Mouse (Mus musculus): ENCODE results near the gene Chmp1a. TPM values are rescaled to one million over a fixed set of nuclear protein-coding genes. Genes with fewer than 3 reads are reported as not detected.
A peak's percentile ranks its signal among the peaks of the same experiment; 100 is the strongest.
"Not testable (repeated sequence)": the region's sequence is repeated elsewhere in the genome, so short reads cannot be mapped to it uniquely, and the experiment has no call there.

The Chmp1a gene
- polyA plus RNA-seq (2016; fragmentation: Nextera tagmentation; extraction: Ambion mirVana) = 160 and 166 TPM in 2 replicates

DNA sequence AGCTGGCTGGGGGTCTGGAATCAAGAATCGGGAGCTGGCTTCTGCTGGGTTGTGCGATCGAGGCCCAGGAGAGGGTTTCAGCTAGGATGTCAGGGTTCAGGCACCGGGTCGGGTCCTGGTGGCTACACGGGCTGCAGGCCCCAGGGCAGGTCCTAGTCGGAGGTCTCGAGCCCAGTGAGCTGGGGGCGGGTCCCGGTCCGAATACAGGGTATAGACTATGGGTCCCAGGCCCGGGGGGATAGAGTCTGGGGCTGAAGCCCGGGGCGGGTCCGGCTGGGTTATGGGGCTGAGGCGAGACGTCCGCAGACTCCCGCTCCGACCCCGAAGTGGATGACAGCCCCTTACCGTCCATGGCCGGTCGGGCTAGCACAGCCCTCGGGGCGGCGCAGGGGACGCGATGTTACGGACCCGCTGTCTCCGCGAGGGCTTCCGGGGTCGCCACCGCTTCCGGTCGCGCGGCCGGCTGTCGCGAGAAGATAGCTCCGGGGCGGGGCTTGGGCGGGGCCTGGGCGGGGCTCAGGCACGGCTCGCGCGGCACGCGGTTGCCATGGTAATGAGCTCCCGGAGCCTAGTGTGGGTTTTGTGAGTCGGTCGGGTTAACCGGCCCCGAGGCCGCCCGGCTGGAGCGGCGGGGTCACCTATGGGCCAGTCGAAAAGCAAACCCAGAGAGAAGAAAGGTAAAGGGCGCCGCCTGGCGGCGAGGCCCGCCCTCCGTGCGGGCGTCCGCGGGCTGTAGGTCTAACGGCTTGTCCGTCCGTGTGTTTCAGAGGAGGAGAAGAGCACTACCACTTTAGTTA, at the start of gene Chmp1a, which contains the start of gene Spata33:
TSS of gene Chmp1a (minus strand) at position 443 of the 797 bp plus-strand sequence.
TSS of gene Spata33 (plus strand) at position 512 of the 797 bp plus-strand sequence.
- WGBS = 1% methylated on average over 76 of the region's 76 CpGs
- peaks cover 23% of the 10 kb centered on the region for H3K4me1 ChIP-seq
- peak within 1 kb of the TSS; percentile 98 for H3K9ac ChIP-seq
- H3K27me3 ChIP-seq = no peaks in the 10 kb centered on the region
- no peaks in the 10 kb centered on the region for H3K9me3 ChIP-seq (replicated peaks)
- H3K36me3 ChIP-seq = peaks cover 36% of the 10 kb centered on the region
- H3K4me2 ChIP-seq (replicated peaks) = peak within 1 kb of the TSS; percentile 89
- H3K27ac ChIP-seq = peak within 1 kb of the TSS; percentile 50
- peak; percentile 95 for ATAC-seq (ENCODE audit: low FRiP score)
- peak within 1 kb of the TSS; percentile 93 for H3K4me3 ChIP-seq

DNA sequence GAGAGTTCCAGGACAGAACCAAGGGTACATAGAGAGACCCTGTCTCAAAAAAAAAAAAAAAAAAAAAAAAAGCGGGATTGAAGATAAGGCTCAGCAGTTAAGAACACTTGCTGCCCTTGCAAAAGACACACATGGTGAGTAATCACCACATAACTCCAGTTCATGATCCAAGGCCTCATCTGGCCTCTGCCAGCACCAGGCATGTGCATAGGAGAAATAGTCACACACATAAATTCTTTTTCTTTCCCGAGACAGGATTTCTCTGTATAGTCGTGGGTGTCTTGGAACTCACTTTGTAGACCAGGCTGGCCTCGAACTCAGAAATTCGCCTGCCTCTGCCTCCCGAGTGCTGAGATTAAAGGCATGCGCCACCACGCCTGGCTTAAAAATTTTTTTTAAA, 45.0 kb upstream of the Chmp1a start:
- not testable (repeated sequence) for ATAC-seq (ENCODE audit: low FRiP score); H3K9me3 ChIP-seq (replicated peaks); H3K9ac ChIP-seq; H3K27me3 ChIP-seq; H3K4me3 ChIP-seq; H3K4me2 ChIP-seq (replicated peaks); H3K27ac ChIP-seq
- H3K4me1 ChIP-seq = peaks cover 32% of the 10 kb centered on the region
- peaks cover 54% of the 10 kb centered on the region for H3K36me3 ChIP-seq
- 92% methylated on average over 7 of the region's 8 CpGs for WGBS

DNA sequence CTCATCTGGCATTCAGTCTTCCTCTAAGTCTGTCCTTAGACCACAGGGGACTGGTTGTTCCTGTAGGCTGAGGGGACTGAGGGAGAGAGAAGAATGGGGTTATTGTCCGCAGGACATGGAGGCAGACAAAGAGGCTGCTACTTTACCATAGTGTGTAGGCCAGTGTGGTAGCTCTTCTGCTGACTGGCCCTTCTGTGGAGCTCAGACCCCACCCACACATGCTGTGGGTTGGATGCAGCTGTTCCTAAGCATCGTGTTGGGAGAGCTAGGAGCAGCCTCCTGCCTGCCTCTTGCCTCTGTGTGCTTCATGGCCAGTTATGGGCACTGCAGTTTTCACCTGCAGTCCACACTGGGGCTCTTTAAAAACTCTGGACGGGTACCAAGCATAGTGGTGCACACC, 44.6 kb upstream of the Chmp1a start:
- no peak for ATAC-seq (ENCODE audit: low FRiP score)
- Histone ChIP-seq H3K4me2 (replicated peaks) (peak overlapping the region; percentile 98; the same call in 1 of the 2 replicates), H3K27me3 (no peaks in the 10 kb centered on the region), H3K27ac (peak overlapping the region; percentile 44; the same call in 1 of the 2 replicates), H3K36me3 (peaks cover 56% of the 10 kb centered on the region), H3K9me3 (replicated peaks) (no peaks in the 10 kb centered on the region), H3K9ac (0 out of 2 replicates have a peak overlapping the region, but pooled peaks have one; percentile 25), H3K4me3 (0 out of 2 replicates have a peak overlapping the region, but pooled peaks have one; percentile 7), H3K4me1 (peaks cover 36% of the 10 kb centered on the region)
- WGBS = 65% methylated on average over 3 of the region's 3 CpGs

DNA sequence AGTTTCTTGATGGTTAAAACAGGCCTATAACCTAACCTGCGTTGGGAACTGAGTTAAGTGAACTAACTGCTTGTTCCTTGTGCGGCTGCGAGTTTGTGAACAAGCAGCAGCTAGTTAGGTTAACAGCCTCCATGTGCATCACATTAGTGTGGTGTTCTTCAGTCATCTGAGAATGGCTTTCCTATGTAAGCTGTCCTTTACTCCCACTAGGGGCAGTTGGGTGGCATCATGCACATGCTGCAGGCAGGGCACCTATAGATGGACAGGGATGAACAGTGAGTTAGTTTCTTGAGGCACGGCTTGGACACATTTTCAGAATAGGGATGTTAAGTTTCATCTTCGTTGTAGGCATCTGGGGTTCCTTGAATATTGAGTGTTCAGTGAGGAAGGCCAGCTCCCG, 42.6 kb upstream of the Chmp1a start:
- Histone ChIP-seq H3K4me1 (peaks cover 36% of the 10 kb centered on the region), H3K4me2 (replicated peaks) (peak overlapping the region; percentile 98), H3K9me3 (replicated peaks) (no peaks in the 10 kb centered on the region), H3K27me3 (no peaks in the 10 kb centered on the region), H3K36me3 (peaks cover 58% of the 10 kb centered on the region), H3K27ac (no peak overlapping the region), H3K4me3 (peak overlapping the region; percentile 75), H3K9ac (peak overlapping the region; percentile 92)
- WGBS = 67% methylated on average over 6 of the region's 6 CpGs
- ATAC-seq (ENCODE audit: low FRiP score) = no peak

DNA sequence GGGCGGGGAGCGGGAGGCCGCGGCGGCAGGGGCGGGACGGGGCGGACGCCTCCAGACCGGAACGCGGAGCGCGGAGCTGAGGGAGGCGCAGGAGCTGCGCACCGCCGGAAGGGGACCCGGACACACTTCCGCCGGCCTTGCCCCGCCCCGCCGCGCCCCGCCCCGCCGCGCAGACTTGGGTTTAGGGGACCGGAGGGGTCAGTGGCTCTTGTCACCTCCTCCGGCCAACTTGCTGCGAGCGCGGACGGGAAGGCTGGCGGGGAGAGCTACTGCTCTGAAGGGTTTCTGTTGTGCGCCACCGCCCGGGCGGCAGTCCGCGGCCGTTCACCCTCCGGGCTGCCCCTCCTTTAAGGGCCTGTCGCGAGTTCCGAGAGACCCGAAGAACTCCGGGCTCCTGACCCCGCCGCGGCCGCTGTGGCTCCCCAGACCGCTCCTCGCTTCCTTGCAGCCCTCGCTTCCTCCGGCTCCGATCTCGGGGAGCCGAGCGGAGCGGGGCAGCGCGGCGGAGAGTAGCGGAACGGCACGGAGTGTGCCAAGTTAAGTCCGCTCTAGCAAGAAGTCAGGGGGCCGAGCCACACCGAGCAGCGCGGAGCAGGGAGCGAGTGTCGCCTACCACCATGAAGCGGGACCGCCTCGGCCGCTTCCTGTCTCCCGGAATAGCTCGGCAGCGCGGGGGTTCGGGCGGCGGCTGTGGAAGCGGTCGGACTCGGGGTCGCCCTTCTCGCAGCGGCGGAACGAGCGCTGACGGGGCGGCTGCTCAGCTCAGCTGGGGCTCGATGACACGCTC, 41.7 kb upstream of the Chmp1a start, which contains the start of the genes Zfp276 and Vps9d1:
TSS of gene Zfp276 (plus strand) at position 97 of the 787 bp plus-strand sequence.
TSS of gene Vps9d1 (minus strand) at position 250 of the 787 bp plus-strand sequence.
- H3K27ac ChIP-seq = peak within 1 kb of the TSS; percentile 82
- H3K36me3 ChIP-seq = peaks cover 58% of the 10 kb centered on the region
- peaks cover 36% of the 10 kb centered on the region for H3K4me1 ChIP-seq
- peak within 1 kb of the TSS; percentile 75 for H3K4me3 ChIP-seq
- peak; percentile 93 for ATAC-seq (ENCODE audit: low FRiP score)
- H3K9me3 ChIP-seq (replicated peaks) = no peaks in the 10 kb centered on the region
- under 1% methylated on average over 87 of the region's 99 CpGs for WGBS
- peak within 1 kb of the TSS; percentile 98 for H3K4me2 ChIP-seq (replicated peaks)
- H3K9ac ChIP-seq = peak within 1 kb of the TSS; percentile 92
- no peaks in the 10 kb centered on the region for H3K27me3 ChIP-seq

DNA sequence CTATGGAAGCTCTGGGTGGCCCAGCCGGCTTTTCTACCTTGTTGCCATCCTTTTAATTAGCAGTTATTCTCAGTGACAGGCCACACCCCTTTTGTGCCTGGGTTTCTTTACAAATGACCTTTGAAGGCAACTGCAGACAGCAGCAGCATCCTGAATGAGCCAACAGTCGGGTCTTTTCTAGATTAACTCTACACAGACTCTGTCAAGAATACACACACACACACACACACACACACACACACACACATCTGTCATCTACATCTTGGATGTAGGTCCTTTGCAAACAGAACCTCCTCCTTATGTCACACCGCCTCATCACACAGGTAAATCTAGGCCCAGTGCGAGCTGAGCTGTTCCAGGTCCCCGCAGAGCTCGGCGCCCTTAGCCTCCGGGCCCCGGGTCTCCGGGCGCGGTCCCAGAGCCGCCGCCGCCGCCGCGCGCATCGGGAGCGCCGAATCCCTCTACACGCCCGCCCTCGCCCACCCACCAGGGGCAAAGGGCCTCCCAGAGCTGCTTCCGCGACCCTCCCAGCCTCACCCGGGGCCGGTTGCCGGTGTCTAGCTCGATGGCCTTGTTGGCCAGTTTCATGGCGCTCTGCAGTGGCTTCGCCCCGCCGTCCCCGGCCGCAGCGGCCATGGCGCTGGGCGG, 41.0 kb upstream of the Chmp1a start:
- Histone ChIP-seq H3K27ac (peak overlapping the region; percentile 82), H3K27me3 (no peaks in the 10 kb centered on the region), H3K4me3 (peak overlapping the region; percentile 75), H3K9me3 (replicated peaks) (no peaks in the 10 kb centered on the region), H3K36me3 (peaks cover 58% of the 10 kb centered on the region), H3K4me1 (peaks cover 36% of the 10 kb centered on the region), H3K9ac (peak overlapping the region; percentile 92), H3K4me2 (replicated peaks) (peak overlapping the region; percentile 98)
- peak; percentile 70 for ATAC-seq (ENCODE audit: low FRiP score)
- WGBS = 2% methylated on average over 33 of the region's 40 CpGs

DNA sequence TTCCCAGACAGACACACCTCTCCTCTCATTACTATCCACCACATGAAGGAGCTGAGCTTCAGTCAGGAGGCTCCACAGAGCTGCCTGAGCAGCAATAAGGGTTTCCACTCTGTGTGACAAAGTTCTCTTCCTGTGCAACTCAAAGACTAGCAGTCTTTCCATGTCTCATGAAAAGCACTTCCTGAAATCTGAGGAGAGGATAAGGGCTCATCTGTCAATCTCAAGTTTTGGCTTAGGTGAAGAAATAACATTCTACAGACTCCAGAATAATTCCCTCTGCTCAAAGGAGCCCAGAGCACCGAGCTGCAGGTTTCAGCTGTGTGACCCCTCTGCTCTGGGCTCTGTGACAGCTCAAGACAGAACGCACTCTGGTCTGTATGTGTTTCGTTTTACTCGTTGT, 40.4 kb upstream of the Chmp1a start:
- peak overlapping the region; percentile 75 for H3K4me3 ChIP-seq
- H3K9ac ChIP-seq = peak overlapping the region; percentile 92
- no peaks in the 10 kb centered on the region for H3K9me3 ChIP-seq (replicated peaks)
- H3K27me3 ChIP-seq = no peaks in the 10 kb centered on the region
- ATAC-seq (ENCODE audit: low FRiP score) = no peak
- H3K4me1 ChIP-seq = peaks cover 36% of the 10 kb centered on the region
- WGBS = 64% methylated on average over 4 of the region's 4 CpGs
- peaks cover 58% of the 10 kb centered on the region for H3K36me3 ChIP-seq
- H3K4me2 ChIP-seq (replicated peaks) = peak overlapping the region; percentile 98
- peak overlapping the region; percentile 82; the same call in 1 of the 2 replicates for H3K27ac ChIP-seq

DNA sequence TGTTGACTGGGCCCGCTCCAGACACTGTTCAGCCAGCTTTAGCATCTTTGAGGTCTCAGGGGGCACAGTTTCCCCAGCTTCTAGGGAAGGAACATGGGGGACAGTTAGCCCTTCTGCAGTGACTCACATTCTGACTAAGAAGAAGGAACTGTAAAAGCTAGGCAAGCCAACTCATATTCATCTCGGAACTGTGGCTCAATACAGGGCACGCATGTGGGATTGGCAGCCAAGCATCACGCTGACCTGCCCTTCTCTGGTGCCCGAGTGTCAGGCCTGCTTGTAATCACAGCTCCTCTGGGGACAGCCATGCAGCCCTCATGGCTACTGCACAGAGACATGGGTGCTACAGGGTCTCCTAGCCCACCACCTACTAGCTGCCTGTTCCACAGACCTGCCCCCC, 38.4 kb upstream of the Chmp1a start:
- Histone ChIP-seq H3K27ac (no peak overlapping the region), H3K27me3 (no peaks in the 10 kb centered on the region), H3K36me3 (peaks cover 62% of the 10 kb centered on the region), H3K4me2 (replicated peaks) (no peak overlapping the region), H3K9me3 (replicated peaks) (no peaks in the 10 kb centered on the region), H3K9ac (no peak overlapping the region), H3K4me3 (no peak overlapping the region), H3K4me1 (peaks cover 26% of the 10 kb centered on the region)
- no peak for ATAC-seq (ENCODE audit: low FRiP score)
- 91% methylated on average over 5 of the region's 5 CpGs for WGBS

DNA sequence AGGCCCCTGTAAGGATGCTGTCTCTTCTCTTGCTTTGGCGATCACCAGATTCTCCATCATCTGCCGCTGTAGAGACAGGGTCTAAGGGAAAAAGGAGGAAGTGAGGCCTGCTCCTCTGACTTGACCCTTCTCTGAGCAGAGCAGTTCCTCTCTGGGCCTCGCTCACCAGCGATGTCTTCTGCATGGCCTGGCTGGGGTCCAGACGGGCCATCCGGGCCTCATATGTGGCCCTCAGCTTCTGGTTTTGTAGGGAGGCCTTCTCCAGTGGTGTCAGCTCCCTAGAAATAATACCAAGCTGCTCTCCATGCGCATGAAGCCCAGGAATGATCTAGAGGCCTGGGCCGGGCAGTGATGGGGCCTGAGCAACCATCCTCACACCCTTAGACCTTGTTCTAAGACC, 36.0 kb upstream of the Chmp1a start:
- peaks cover 85% of the 10 kb centered on the region for H3K36me3 ChIP-seq
- H3K4me3 ChIP-seq = no peak overlapping the region
- H3K27ac ChIP-seq = no peak overlapping the region
- H3K27me3 ChIP-seq = no peaks in the 10 kb centered on the region
- ATAC-seq (ENCODE audit: low FRiP score) = no peak
- H3K4me1 ChIP-seq = peaks cover 13% of the 10 kb centered on the region
- no peak overlapping the region for H3K9ac ChIP-seq
- H3K4me2 ChIP-seq (replicated peaks) = no peak overlapping the region
- H3K9me3 ChIP-seq (replicated peaks) = no peaks in the 10 kb centered on the region
- 93% methylated on average over 8 of the region's 8 CpGs for WGBS

DNA sequence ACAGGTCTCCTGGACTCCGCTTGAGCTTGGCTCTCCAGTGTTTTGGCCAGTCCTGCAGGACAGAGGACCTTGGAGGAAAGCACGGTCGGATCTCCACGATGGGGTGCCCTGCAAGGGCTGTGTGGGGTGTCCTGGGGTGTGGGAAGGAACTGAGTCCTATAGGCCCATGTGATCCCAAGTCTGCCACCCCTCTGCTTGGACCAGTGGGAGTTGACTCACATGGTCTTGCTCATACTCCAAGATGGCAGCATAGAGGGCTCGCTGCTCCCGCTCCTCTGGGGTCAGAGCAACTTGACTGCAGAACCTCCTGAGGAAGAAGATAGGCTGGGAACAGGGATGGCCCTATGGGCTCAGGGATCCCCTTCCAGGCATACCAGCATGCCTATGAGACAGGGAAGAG, 35.2 kb upstream of the Chmp1a start:
- WGBS = 95% methylated on average over 6 of the region's 6 CpGs
- H3K4me1 ChIP-seq = peaks cover 5% of the 10 kb centered on the region
- peaks cover 93% of the 10 kb centered on the region for H3K36me3 ChIP-seq
- H3K9ac ChIP-seq = no peak overlapping the region
- no peak overlapping the region for H3K4me2 ChIP-seq (replicated peaks)
- H3K9me3 ChIP-seq (replicated peaks) = no peaks in the 10 kb centered on the region
- H3K27ac ChIP-seq = no peak overlapping the region
- H3K4me3 ChIP-seq = no peak overlapping the region
- no peaks in the 10 kb centered on the region for H3K27me3 ChIP-seq
- ATAC-seq (ENCODE audit: low FRiP score) = no peak

DNA sequence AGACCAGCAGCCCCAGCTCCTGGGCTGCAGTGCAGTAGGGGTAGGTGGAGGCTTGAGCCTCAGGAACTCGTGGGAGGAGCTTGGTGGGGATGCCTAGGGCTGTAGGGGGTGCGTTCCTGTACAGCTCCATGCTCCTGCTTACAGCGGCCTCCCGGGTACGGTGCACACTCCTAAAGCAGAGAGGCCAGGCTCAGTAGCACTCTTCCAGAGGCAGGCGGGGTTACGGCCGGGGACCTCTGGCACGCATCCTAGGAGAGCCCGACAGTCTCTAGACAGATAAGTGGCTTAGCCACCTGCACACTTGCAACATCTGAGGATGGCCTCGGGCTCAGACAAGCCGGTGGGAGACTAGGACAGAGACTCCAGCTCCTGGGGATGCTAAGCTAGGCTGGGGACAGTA, 33.0 kb upstream of the Chmp1a start:
- Histone ChIP-seq H3K9me3 (replicated peaks) (no peaks in the 10 kb centered on the region), H3K4me1 (no peaks in the 10 kb centered on the region), H3K9ac (no peak overlapping the region), H3K4me2 (replicated peaks) (no peak overlapping the region), H3K4me3 (no peak overlapping the region), H3K36me3 (peaks cover 94% of the 10 kb centered on the region), H3K27ac (no peak overlapping the region), H3K27me3 (no peaks in the 10 kb centered on the region)
- WGBS = 92% methylated on average over 12 of the region's 12 CpGs
- ATAC-seq (ENCODE audit: low FRiP score) = no peak

DNA sequence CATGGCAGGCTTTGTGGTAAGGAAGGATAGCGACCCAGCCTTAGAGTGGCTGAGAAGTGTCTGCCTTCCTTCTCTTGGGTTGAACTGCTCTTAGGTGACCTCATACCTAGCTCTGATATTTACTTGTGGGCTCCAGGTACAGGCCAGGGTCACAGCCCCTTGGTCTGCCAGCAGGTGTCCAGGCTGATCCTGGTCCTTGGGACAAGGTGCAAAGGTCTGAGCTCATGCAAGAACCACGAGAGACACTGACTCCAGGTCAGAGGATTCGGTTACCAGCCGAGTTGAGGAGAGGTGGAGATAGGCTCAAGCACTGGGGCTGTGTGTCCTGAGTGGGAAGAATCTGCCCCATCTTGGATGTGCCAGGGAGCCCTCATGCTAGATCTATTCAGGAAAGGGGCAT, 31.8 kb upstream of the Chmp1a start:
- Histone ChIP-seq H3K4me3 (no peak overlapping the region), H3K27ac (no peak overlapping the region), H3K36me3 (peaks cover 83% of the 10 kb centered on the region), H3K4me2 (replicated peaks) (no peak overlapping the region), H3K27me3 (no peaks in the 10 kb centered on the region), H3K9me3 (replicated peaks) (no peaks in the 10 kb centered on the region), H3K9ac (no peak overlapping the region), H3K4me1 (no peaks in the 10 kb centered on the region)
- WGBS = 91% methylated on average over 4 of the region's 4 CpGs
- ATAC-seq (ENCODE audit: low FRiP score) = no peak

All from hindbrain, embryonic 12.5 days (tissue).